Mouse (Mus musculus): ENCODE data around the gene 2610507B11Rik. TPM values are rescaled to one million over a fixed set of nuclear protein-coding genes. Genes with fewer than 3 reads are reported as not detected.

The 2610507B11Rik gene
- total RNA-seq, 2 experiments from 2014 or later: 187 to 210 TPM

GRCm38 (mm10) chr11:78332676-78333075, 71.1 kb downstream of the 2610507B11Rik start:
- intact Hi-C loops (cut with DNase I): no loop called here
- DNase-seq: no peak

GRCm38 (mm10) chr11:78333992-78334391, 72.4 kb downstream of the 2610507B11Rik start:
- intact Hi-C loops (cut with DNase I): no loop called here
- no peak for DNase-seq

DNA sequence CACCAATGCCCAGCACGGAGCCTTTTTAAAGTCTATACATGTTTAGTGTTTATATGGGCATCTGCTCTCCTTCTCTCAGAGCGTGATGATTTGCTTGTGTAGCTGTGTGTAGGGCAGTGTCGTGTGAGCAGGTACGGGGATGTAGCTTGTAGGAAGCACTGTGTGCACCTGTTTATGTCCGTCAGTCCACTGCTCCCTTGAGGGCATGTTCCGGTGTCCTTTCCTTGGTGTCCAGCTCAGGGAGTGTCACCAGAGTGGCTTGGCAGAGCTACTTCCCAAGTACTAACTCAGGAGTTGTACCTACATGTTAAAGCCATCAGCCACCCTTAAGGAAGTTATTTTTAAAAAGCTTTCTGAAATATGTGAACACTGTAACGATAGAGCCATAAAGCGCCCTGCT, 75.5 kb downstream of the 2610507B11Rik start:
- intact Hi-C loops (cut with DNase I): no loop called here
- no peak for DNase-seq

Other genes starting within 250 kb of the 2610507B11Rik start
- 1 to 10 TPM; 3.9 to 5.0 TPM for gene Dhrs13, start 229.5 kb upstream of the 2610507B11Rik start, total RNA-seq (2021)
- 10 to 100 TPM; 63.5 to 64.3 TPM for gene Flot2, start 223.8 kb upstream of the 2610507B11Rik start, total RNA-seq (2021)
- gene Eral1, start 181.4 kb upstream of the 2610507B11Rik start, total RNA-seq (2021): 10 to 100 TPM; 26.2 to 28.4 TPM
- gene Fam222b, start 167.1 kb upstream of the 2610507B11Rik start, total RNA-seq (2021): 10 to 100 TPM; 11.7 to 12.3 TPM
- gene Traf4, start 96.2 kb upstream of the 2610507B11Rik start, total RNA-seq (2021): 1 to 10 TPM; 6.1 to 7.0 TPM
- 1 to 10 TPM; 2.2 to 3.4 TPM for gene Nek8, start 85.1 kb upstream of the 2610507B11Rik start, total RNA-seq (2021)
- 1 to 10 TPM; 6.1 to 7.5 TPM for gene Tlcd1, start 85.0 kb upstream of the 2610507B11Rik start, total RNA-seq (2021)
- 100 to 1,000 TPM; 805 to 853 TPM for gene Rpl23a, start 78.2 kb upstream of the 2610507B11Rik start, total RNA-seq (2021)
- gene Rab34, start 73.3 kb upstream of the 2610507B11Rik start, total RNA-seq (2021): 10 to 100 TPM in 1 of 2 experiments, 1 to 10 TPM in 1; 10.0 to 13.2 TPM
- under 1 TPM; 0.50 to 0.70 TPM for gene Proca1, start 68.4 kb upstream of the 2610507B11Rik start, total RNA-seq (2021)
- gene Sdf2, start 16.0 kb upstream of the 2610507B11Rik start, total RNA-seq (2021): 10 to 100 TPM; 47.4 to 47.7 TPM
- gene Supt6, start 15.8 kb upstream of the 2610507B11Rik start, total RNA-seq (2021): 10 to 100 TPM; 28.4 to 29.6 TPM
- under 1 TPM; 0.50 to 0.62 TPM for gene BC030499, start 29.1 kb downstream of the 2610507B11Rik start, total RNA-seq (2021)
- under 1 TPM; 0.54 to 0.58 TPM for gene Spag5, start 39.8 kb downstream of the 2610507B11Rik start, total RNA-seq (2021)
- gene Aldoc, start 61.2 kb downstream of the 2610507B11Rik start, total RNA-seq (2021): 1 to 10 TPM in 1 of 2 experiments, under 1 TPM in 1; 0.68 to 1.6 TPM
- 10 to 100 TPM; 22.7 to 24.1 TPM for gene Pigs, start 66.7 kb downstream of the 2610507B11Rik start, total RNA-seq (2021)
- 1 to 10 TPM; 5.3 to 6.2 TPM for gene Unc119, start 81.7 kb downstream of the 2610507B11Rik start, total RNA-seq (2021)
- not detected for gene Foxn1, start 124.8 kb downstream of the 2610507B11Rik start, total RNA-seq (2021)
- not detected for gene Slc13a2, start 160.5 kb downstream of the 2610507B11Rik start, total RNA-seq (2021)
- 1 to 10 TPM; 1.6 to 1.8 TPM for gene Slc46a1, start 203.9 kb downstream of the 2610507B11Rik start, total RNA-seq (2021)
- under 1 TPM; 0.46 to 0.50 TPM for gene Sarm1, start 236.0 kb downstream of the 2610507B11Rik start, total RNA-seq (2021)
- gene Vtn, start 237.3 kb downstream of the 2610507B11Rik start, total RNA-seq (2021): 10 to 100 TPM; 20.9 to 22.9 TPM
- not detected for gene Sebox, start 241.7 kb downstream of the 2610507B11Rik start, total RNA-seq (2021)

Measured in heart, postnatal 36 days (tissue).